Mouse (Mus musculus) lung, adult 18-20 months (tissue): ENCODE data around the gene Aco1.
"Not testable (repeated sequence)": the region's sequence is repeated elsewhere in the genome, so short reads cannot be mapped to it uniquely, and the experiment has no call there.

Source experiments
- DNase-seq, 2 experiments: peaks; one replicate each; pipeline ENCODE4 v3.0.0; 2022; ENCODE audit warnings: mixed read lengths in 2 of 2

Gene Aco1

DNA sequence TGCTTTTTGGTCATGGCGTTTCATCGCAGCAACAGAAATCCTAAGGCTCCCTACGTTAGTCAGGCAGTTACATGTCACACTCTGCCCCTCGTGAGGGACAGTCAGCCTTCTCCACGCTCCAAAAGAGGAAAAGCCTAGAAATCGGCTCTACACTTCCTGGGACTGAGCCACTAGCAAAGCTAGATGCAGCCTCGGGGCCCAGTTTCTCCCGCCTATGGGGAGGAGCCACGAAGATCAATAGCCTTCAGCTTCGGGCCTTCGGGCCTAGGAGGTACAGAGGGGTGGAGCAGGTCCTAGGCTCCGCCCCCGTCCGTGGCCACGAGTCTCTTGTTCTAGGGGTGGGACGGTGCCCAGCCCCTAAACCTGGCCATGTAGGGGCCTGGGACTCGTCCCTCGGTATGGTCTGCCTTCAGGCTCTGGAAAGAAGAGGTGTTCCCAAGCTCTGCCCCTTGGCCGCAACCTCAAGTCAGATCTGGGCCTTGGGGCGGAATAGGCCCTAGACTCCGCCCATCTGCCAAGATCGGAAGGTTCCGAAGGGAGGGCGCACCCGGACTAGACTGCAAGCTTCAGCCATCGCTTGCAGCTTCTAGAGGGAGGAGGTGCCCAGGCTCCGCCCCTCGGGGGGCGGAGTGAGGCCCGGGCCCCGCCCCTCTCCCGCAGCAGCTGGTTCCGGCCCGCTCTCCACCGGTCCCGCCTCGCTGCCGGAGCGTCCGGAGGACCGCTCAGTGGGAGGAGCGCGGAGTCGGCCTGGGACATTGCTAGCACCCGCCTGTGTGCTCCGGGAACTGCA is at the start of gene Aco1:
Gene Aco1, plus strand, starts transcription at position 339 of the 790 bp plus-strand sequence.
- peak; percentile 96 to 97 for DNase-seq

- no peak for DNase-seq
These were observed 47.9 kb upstream of the Aco1 start for GRCm38 (mm10) chr4:40094974-40095373.

- DNase-seq: no peak
These were observed 39.9 kb upstream of the Aco1 start for GRCm38 (mm10) chr4:40102996-40103395.

DNA sequence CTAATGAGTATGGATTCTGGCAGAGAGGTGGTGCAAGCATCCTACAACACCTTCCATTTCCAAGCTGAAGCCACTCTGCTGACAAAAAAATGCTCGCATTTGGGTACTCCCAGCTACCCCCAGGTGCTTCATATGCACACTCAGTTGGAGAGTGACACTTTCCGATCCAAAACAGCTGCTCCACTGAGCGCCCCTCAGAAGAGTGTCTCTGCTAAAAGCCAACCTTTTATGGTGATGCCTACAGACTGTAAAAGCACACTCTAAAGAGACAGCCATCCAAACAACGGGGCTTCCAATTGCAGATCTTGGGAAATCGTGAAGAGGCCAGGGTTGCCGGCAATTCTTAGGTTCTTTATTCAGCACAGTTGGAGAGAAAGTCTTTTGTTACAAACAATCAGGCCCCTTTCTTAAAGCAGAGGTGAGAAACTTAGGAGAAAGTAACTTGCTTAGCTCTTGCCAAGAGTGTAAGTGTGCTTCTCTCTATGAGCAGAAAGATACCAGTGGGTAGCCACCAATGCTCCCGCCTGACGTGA is 36.8 kb upstream of the Aco1 start:
- DNase-seq: no peak

- DNase-seq: no peak
These were observed 34.9 kb upstream of the Aco1 start for GRCm38 (mm10) chr4:40108030-40108429.

DNA sequence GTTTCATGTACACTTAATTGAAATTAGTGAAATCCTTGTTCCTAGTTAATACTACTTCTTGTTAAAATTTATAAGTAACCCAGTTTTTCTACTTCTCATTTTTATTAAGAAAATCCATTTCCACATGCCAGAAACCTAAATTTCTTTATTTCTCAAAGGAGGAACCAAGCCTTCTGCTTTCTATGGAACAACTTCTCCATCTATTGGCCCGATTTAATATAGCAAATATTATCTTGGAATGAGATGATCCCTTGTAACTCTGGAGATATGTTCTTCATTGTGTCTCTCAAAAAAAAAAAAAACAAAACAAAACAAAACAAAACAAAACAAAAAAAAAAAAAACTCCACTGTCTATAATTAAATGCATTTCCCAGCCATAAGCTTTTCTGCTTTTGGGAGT is 29.7 kb upstream of the Aco1 start:
- no peak for DNase-seq

GRCm38 (mm10) chr4:40121221-40121620 is 21.7 kb upstream of the Aco1 start:
- no peak for DNase-seq

- not testable (repeated sequence) for DNase-seq
These were observed 20.6 kb upstream of the Aco1 start for GRCm38 (mm10) chr4:40122291-40122690.

DNA sequence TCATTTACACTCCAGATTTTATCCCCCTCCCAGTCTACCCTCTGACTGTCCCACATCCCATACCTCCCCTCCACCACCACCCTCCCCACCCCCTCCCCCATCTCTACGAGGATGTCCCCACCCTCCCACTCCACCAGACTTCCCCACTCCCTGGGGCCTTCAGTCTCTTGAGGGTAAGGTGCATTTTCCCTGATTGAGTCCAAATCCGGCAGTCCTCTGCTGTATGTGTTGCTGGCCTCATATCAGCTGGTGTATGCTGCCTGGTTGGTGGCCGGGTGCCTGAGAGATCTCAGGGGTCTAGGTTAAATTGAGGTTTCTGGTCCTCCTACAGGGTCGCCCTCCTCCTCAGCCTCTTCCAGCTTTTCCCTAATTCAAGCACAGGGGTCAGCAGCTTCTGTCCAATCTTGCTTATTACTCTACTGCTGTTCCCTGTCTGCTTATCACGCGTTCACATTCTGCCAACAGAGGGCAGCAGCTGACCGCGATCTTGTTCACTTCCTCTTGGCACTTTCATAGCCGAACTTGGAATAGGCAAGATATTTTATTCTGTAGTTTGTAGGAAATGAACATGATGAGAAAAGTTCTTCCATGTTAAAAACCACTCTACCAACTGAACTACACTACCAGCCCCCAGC is 8.3 kb upstream of the Aco1 start:
- DNase-seq: peak; percentile 77 to 78

GRCm38 (mm10) chr4:40136519-40136918 is 6.4 kb upstream of the Aco1 start:
- no peak for DNase-seq

- DNase-seq: no peak
These were observed 3.1 kb upstream of the Aco1 start for GRCm38 (mm10) chr4:40139663-40140255.

DNA sequence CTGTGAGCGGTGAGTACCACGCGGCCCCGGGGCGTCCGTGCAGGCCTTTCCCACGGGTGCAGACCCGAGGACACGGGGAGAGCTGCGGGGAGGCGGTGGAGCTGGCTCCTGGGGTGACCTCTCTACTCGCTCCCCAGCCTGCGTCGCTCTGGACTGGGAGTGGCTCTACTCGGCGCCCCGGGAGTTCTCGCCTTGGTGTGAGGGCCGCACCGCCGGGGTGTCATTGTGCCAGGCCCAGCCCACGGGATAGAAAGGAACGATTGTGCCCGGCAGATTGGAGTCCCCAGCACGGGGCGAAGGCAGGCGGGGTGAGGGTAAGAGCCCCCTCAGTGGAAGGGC is 621 bp downstream of the Aco1 start:
- DNase-seq: no peak

- no peak for DNase-seq
These were observed 1.7 kb downstream of the Aco1 start for GRCm38 (mm10) chr4:40144543-40144942.

- DNase-seq: peak in 1 of 2 experiments; percentile 27
These were observed 2.1 kb downstream of the Aco1 start for GRCm38 (mm10) chr4:40144981-40145380.

DNA sequence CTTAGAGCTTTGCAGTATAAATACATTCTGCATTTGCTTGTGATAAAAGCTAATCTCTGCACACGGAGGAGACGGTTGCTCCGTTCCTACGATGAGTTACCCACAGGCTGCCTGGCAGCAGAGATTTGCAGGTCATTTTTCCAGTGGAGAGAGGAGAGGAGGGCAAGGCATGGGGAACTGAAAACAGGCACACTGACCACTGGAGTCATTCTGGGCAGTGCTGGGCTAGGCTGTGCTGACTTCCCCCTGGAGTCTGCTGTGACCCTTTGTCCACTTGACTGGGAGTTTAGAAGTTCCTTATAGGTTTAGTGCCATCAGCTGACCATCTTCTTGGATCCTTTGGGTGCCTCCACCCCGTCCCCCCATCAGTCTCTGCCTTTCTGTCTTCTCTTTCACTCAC is 5.4 kb downstream of the Aco1 start:
- peak in 1 of 2 experiments; percentile 22 for DNase-seq

GRCm38 (mm10) chr4:40150046-40150445 is 7.2 kb downstream of the Aco1 start:
- DNase-seq: no peak

- DNase-seq: no peak
These were observed 9.9 kb downstream of the Aco1 start for GRCm38 (mm10) chr4:40152771-40153170.

GRCm38 (mm10) chr4:40153500-40153899 is 10.6 kb downstream of the Aco1 start:
- no peak for DNase-seq

DNA sequence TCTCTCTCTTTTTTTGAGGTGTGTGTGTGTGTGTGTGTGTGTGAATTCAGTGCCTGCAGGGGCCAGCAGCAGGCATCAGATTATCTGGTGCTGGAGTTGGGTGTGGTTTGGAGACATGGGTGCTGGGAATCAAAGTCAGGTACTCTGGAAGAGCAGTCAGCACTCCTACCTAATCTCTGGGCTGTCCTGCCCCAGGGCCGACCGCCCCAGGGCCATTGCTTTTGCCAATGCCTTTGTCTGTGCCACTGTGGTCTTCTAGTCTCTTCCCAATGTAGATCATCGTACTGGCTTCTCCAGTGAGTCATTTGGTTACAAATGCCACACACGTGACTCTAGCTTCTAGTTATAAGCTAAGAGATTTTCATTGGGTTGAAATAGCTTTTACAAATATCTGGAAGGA is 11.9 kb downstream of the Aco1 start:
- DNase-seq: no peak

DNA sequence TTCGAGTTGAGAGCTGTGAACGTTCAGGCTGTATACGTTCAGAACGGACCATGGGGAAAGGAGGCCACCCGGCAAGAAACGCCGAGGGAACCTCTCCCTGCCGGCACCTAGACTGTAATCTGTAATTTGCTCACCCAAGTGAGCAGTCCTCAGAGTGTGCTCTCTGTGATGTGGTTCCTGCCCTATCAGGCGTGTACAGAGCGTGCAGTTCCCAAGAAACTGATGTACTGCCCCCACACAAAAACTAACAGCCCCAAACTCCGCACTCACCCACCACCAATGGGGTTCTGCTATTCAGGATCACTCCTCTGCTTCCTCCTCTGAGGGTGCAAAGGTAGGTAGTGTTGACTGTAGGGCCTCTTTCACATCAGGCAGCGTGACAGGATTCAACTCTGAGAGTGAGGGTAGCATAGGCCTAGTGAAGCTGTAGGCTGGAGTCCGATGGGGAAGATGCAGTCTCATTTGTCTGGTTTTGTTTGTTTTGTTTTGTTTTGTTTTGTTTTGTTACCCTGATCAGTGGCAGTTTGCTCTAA is 12.7 kb downstream of the Aco1 start:
- DNase-seq: no peak

DNA sequence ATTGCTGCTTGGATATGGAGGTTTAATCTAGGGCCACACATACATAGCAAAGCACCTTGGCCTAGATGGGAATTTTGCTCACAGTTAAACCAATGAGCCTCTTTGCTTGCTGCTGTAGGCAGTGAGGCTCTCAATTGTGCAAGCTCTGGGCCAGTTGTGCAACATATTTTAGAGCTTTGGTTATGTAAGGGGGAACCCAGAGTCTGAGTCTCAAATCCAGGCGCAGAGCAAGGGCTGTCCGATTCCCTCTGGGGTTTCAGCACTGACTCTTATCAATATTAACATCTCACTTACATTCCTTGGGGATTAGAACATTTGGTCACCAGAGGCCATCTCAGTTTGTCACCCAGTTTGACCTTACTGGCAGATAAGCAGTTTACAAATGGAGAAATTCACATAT is 13.3 kb downstream of the Aco1 start:
- peak; percentile 82 to 87 for DNase-seq

- peak in 1 of 2 experiments; percentile 37 for DNase-seq
These were observed 14.0 kb downstream of the Aco1 start for GRCm38 (mm10) chr4:40156582-40157499.
